In genomic region chr7:101906696-101907095, GRCm38 (mm10) we compare ENCODE assay signal across 9 mouse cellular contexts. TPM values are rescaled to one million over a fixed set of nuclear protein-coding genes. Genes with fewer than 3 reads are reported as not detected.
A peak's percentile ranks its signal among the peaks of the same experiment; 100 is the strongest.
DNase-seq lines count a peak whose midpoint lies in the region; ATAC-seq lines count a peak whose summit lies in the region.
"Had no signal": no experiment of that assay in that cellular context is flagged by ENCODE, and none has a peak within 500 bp of the region (broad histone marks: within the 10 kb centered on the region; RNA-seq: fewer than 3 reads in every experiment).

No protein-coding gene starts in this region.

- H3K27ac ChIP-seq in kidney, embryonic 14.5 days (ENCODE audit: low read depth, low read length), result no peak overlapping the region
- H3K27ac ChIP-seq in hindbrain, embryonic 12.5 days, result no peak overlapping the region

- H3K4me1 ChIP-seq in kidney, embryonic 14.5 days (ENCODE audit: control insufficient read depth, insufficient read depth, low read length), result peaks cover 18% of the 10 kb centered on the region
- H3K4me1 ChIP-seq in hindbrain, embryonic 12.5 days, result peaks cover 23% of the 10 kb centered on the region

- intact Hi-C loops in gastrocnemius, postnatal 14 days (cut with DNase I; ENCODE audit: low total_unique reads), result no loop called here

- H3K4me2 ChIP-seq in kidney, embryonic 14.5 days (replicated peaks; ENCODE audit: low read depth, low read length), result peak overlapping the region; percentile 63
- H3K4me2 ChIP-seq in hindbrain, embryonic 12.5 days (replicated peaks), result peak overlapping the region; percentile 69

- ATAC-seq in kidney, embryonic 14.5 days (ENCODE audit: low FRiP score, low TSS enrichment), result no peak
- no peak for ATAC-seq in hindbrain, embryonic 12.5 days (ENCODE audit: low FRiP score)

- peaks cover 27% of the 10 kb centered on the region for H3K36me3 ChIP-seq in kidney, embryonic 14.5 days (ENCODE audit: control insufficient read depth, insufficient read depth, low read length)
- peaks cover 31% of the 10 kb centered on the region for H3K36me3 ChIP-seq in hindbrain, embryonic 12.5 days

- H3K9me3 ChIP-seq in kidney, embryonic 14.5 days (ENCODE audit: control insufficient read depth, low read length), result 0 out of 2 replicates have a peak, but pooled peaks cover 3% of the 10 kb centered on the region
- 0 out of 2 replicates have a peak, but pooled peaks cover 4% of the 10 kb centered on the region for H3K9me3 ChIP-seq in hindbrain, embryonic 12.5 days (replicated peaks)

- 63% methylated on average over 8 of the region's 8 CpGs for WGBS in kidney, embryonic 14.5 days
- WGBS in hindbrain, embryonic 12.5 days, result 74% methylated on average over 8 of the region's 8 CpGs

- H3K9ac ChIP-seq in kidney, embryonic 14.5 days (ENCODE audit: low read depth, low read length), result peak overlapping the region; percentile 81
- H3K9ac ChIP-seq in hindbrain, embryonic 12.5 days, result 0 out of 2 replicates have a peak overlapping the region, but pooled peaks have one; percentile 80

- no peak for DNase-seq in kidney, postnatal 36 days
- DNase-seq in adipocyte (ENCODE audit: low spot score), result peak; percentile 64
- DNase-seq in lung, postnatal 36 days, result peak; percentile 17
- DNase-seq in MN1 (ENCODE audit: low spot score), result no peak
- no peak for DNase-seq in gastrocnemius, postnatal 14 days
- no peak for DNase-seq in thymus, postnatal 25 days

- peak overlapping the region; percentile 54 for H3K4me3 ChIP-seq in kidney, embryonic 14.5 days (ENCODE audit: low read length)
- peak overlapping the region; percentile 71 for H3K4me3 ChIP-seq in hindbrain, embryonic 12.5 days

- H3K27me3 ChIP-seq in kidney, embryonic 14.5 days (ENCODE audit: control insufficient read depth, insufficient read depth, low read length), result no peaks in the 10 kb centered on the region
- no peaks in the 10 kb centered on the region for H3K27me3 ChIP-seq in hindbrain, embryonic 12.5 days

RNA-seq across cellular contexts. Expression of gene Tomt, which starts 0.5 kb away (rescaled TPM):
- 0.27 and 0.37 TPM in 2 replicates for polyA plus RNA-seq in kidney, embryonic 14.5 days (2014; fragmentation: Nextera tagmentation; extraction: Ambion mirVana)
- 0.48 and 0.81 TPM in 2 replicates for polyA plus RNA-seq in hindbrain, embryonic 12.5 days (2016; fragmentation: Nextera tagmentation; extraction: Ambion mirVana)
- total RNA-seq in gastrocnemius, postnatal 14 days (2021), result not detected
- total RNA-seq: adrenal gland, postnatal 36 days had no signal

RNA-seq across cellular contexts. Expression of gene Lamtor1, which starts 1.0 kb away (rescaled TPM):
- 135 and 152 TPM in 2 replicates for polyA plus RNA-seq in kidney, embryonic 14.5 days (2014; fragmentation: Nextera tagmentation; extraction: Ambion mirVana)
- polyA plus RNA-seq in hindbrain, embryonic 12.5 days (2016; fragmentation: Nextera tagmentation; extraction: Ambion mirVana), result 129 and 130 TPM in 2 replicates
- total RNA-seq in gastrocnemius, postnatal 14 days (2021), result 100 to 1,000 TPM; 101 to 102 TPM

RNA-seq across cellular contexts. Expression of gene Lrrc51, which starts 27.0 kb away (rescaled TPM):
- 10.0 and 14.7 TPM in 2 replicates for polyA plus RNA-seq in kidney, embryonic 14.5 days (2014; fragmentation: Nextera tagmentation; extraction: Ambion mirVana)
- 9.4 and 10.1 TPM in 2 replicates for polyA plus RNA-seq in hindbrain, embryonic 12.5 days (2016; fragmentation: Nextera tagmentation; extraction: Ambion mirVana)
- 1 to 10 TPM; 3.6 to 3.7 TPM for total RNA-seq in gastrocnemius, postnatal 14 days (2021)

RNA-seq across cellular contexts. Expression of gene Numa1, which starts 27.2 kb away (rescaled TPM):
- polyA plus RNA-seq in kidney, embryonic 14.5 days (2014; fragmentation: Nextera tagmentation; extraction: Ambion mirVana), result 69.6 and 110 TPM in 2 replicates
- polyA plus RNA-seq in hindbrain, embryonic 12.5 days (2016; fragmentation: Nextera tagmentation; extraction: Ambion mirVana), result 99.2 and 100 TPM in 2 replicates
- total RNA-seq in gastrocnemius, postnatal 14 days (2021), result 10 to 100 TPM; 53.0 to 53.3 TPM

RNA-seq across cellular contexts. Expression of gene Folr1, which starts 36.1 kb away (rescaled TPM):
- polyA plus RNA-seq in kidney, embryonic 14.5 days (2014; fragmentation: Nextera tagmentation; extraction: Ambion mirVana), result 27.3 and 30.4 TPM in 2 replicates
- 11.5 and 12.7 TPM in 2 replicates for polyA plus RNA-seq in hindbrain, embryonic 12.5 days (2016; fragmentation: Nextera tagmentation; extraction: Ambion mirVana)
- 1 to 10 TPM; 1.6 to 2.2 TPM for total RNA-seq in gastrocnemius, postnatal 14 days (2021)

Comparison
In these comparisons a context has a peak if more than half of its experiments do, and no peak if none do; other contexts are left out.
1. DNase-seq: peak in adipocyte (single experiment) and lung, postnatal 36 days (single experiment); none in kidney, postnatal 36 days (0 of 2), MN1 (single experiment), gastrocnemius, postnatal 14 days (single experiment) and thymus, postnatal 25 days (single experiment).